Mouse (Mus musculus) brain, adult 10 weeks (tissue): ENCODE measurements around the gene Zswim4. TPM values are rescaled to one million over a fixed set of nuclear protein-coding genes. Genes with fewer than 3 reads are reported as not detected.

Source experiments
- polyA plus RNA-seq: library from polyadenylated mRNA; stranded (reverse); fragments of 350-450 nt; fragmentation: Illumina TruSeq; extraction: RNeasy Lipid Tissue Mini Kit (QIAGEN cat#74804); gene quantifications from one replicate; pipeline ENCODE4 v1.2.3, GENCODE M21; 2015; ENCODE audit warnings: low read depth, low replicate concordance

The Zswim4 gene
- 9.6 TPM for polyA plus RNA-seq

GRCm38 (mm10) chr8:84236998-84237473 lies at the start of gene Zswim4:
TSS of gene Zswim4 (minus strand) at chr8:84237055.

GRCm38 (mm10) chr8:84269950-84270773 lies 33.3 kb upstream of the Zswim4 start, which contains the start of gene Ccdc130:
TSS of gene Ccdc130 (minus strand) at chr8:84270380.

DNA sequence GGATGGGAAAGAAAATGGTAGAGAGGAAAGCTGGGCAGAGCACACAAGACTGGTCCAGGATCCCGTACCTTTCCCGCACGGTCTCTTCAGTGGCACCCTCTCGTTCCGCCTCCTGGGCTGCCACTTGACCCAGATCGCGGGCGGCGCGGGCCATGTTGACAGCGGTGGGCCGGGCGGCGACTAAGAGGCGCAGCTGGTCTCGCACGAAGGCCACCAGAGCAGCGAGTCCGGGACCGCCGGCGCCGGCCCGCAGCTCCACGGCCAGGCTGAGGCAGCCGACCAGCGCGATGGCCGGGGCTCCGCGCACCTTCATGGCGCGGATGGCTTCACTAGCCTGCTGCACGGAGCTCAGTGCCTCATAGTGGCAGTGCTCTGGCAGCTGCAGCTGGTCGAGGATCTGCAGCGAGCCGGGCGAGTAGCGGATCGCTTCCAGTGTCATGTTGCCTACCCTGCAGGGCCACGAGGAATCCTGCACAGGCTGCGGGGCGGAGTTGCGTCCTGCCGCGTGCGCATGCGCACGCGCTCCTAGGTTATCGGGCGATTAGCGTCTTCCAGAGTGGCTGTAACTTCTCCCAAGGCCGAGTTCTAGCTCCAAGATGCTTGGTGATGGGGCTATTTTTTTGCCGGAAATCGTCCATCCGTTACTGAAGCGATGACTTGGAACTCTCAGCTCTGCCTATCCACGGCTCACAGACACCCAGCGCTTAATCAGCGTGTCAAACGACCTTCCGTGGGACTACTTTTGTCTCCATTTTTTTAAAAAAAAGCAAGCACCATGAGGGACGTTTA lies 20.2 kb upstream of the Zswim4 start, which contains the start of gene Mri1:
Gene Mri1, minus strand, starts transcription at position 505 of the 789 bp plus-strand sequence.

DNA sequence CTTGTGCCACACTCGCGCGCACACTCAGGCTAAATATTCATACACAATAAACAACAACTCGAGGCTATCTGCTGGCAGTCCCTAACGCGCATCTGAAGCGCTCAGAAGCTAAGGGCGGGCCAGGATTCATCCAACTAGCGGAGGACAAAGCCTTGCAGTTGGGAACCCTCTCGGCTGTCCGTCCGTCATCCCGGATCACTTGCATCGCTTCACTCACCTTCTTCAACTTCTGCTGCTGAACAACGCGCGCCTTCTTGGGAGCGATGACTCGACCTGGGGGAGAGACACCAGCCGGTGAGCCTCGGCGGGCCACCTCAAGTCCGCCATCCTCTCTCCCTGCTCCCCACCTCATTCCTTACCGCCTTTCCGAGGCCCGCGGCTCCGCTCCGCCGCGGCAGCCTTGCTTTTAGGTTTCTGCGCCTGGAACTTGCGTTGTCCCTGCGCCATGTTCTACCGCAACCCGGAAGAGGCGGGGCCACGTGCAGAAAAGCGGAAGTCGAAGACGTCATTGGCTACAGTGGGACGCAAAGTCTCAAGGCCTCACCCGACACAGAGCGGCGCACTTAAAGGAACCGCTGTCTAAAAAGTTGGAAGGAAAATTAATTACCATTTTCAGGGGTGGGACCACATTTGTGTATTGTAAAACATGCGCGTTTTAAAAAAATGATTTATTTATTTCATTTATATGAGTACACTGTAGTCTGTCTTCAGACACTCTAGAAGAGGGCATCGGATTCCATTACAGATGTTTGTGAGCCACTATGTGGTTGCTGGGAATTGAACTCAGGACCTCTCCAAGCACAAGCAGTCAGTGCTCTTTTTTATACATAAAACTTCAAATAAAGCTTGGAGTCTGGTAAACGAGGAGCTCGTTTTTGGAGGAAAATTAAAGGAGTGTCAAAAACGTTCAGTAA lies 12.7 kb upstream of the Zswim4 start, which contains the start of gene D8Ertd738e:
Gene D8Ertd738e, minus strand, starts transcription at position 463 of the 914 bp plus-strand sequence.

GRCm38 (mm10) chr8:84185117-84185516 lies 51.7 kb downstream of the Zswim4 start, which contains the start of gene Nanos3:
TSS of gene Nanos3 (minus strand) at chr8:84185217.

Other genes with a start within 250 kb of the Zswim4 start
- 36.5 TPM for gene Samd1, start 239.4 kb downstream of the Zswim4 start, polyA plus RNA-seq
- not detected for gene 1700067K01Rik, start 235.6 kb downstream of the Zswim4 start, polyA plus RNA-seq
- gene 2210011C24Rik, start 224.9 kb downstream of the Zswim4 start, polyA plus RNA-seq, result 2.7 TPM
- gene Palm3, start 215.6 kb downstream of the Zswim4 start, polyA plus RNA-seq, result 1.6 TPM
- gene Il27ra, start 194.5 kb downstream of the Zswim4 start, polyA plus RNA-seq, result not detected
- gene Rln3, start 192.1 kb downstream of the Zswim4 start, polyA plus RNA-seq, result 3.0 TPM
- 3.7 TPM for gene Gm10643, start 171.9 kb downstream of the Zswim4 start, polyA plus RNA-seq
- gene Rfx1, start 170.2 kb downstream of the Zswim4 start, polyA plus RNA-seq, result 13.1 TPM
- gene Dcaf15, start 132.3 kb downstream of the Zswim4 start, polyA plus RNA-seq, result 18.4 TPM
- not detected for gene Podnl1, start 111.1 kb downstream of the Zswim4 start, polyA plus RNA-seq
- 29.2 TPM for gene Cc2d1a, start 89.1 kb downstream of the Zswim4 start, polyA plus RNA-seq
- 2.5 TPM for gene 4930432K21Rik, start 89.0 kb downstream of the Zswim4 start, polyA plus RNA-seq
- not detected for gene Nanos3, start 51.8 kb downstream of the Zswim4 start, polyA plus RNA-seq
- gene D8Ertd738e, start 12.7 kb upstream of the Zswim4 start, polyA plus RNA-seq, result 197 TPM
- gene Mri1, start 20.3 kb upstream of the Zswim4 start, polyA plus RNA-seq, result 13.7 TPM
- 25.7 TPM for gene Ccdc130, start 33.3 kb upstream of the Zswim4 start, polyA plus RNA-seq
- gene Cacna1a, start 151.4 kb upstream of the Zswim4 start, polyA plus RNA-seq, result 75.3 TPM